Mouse (Mus musculus) mouse embryonic stem cell (cell line): ENCODE results near the gene Hoxd10.

Experiments
- in situ Hi-C, 2 experiments: fragments of 300-500 bp; cut with MboI; formaldehyde crosslinking; loops; 1 replicate in 1 of 2; 3 replicates in 1 of 2; pipeline ENCODE4 v1.14.3; 2019 to 2020; ENCODE audit warnings: low sequenced_read_pairs in 2 of 2, low pct_unique_long_range_greater_than_20kb in 1 of 2, mixed read lengths in 1 of 2; ENCODE audit not compliant: unreplicated experiment in 1 of 2

Gene Hoxd10

GRCm38 (mm10) chr2:74660421-74661375, 31.0 kb upstream of the Hoxd10 start:
- in situ Hi-C loops: loop anchor here in 1 of 2 experiments (10.0 kb wide), 2 partner anchors 366 to 596 kb away; no protein-coding TSS in a partner anchor

GRCm38 (mm10) chr2:74661685-74662084, 30.0 kb upstream of the Hoxd10 start:
- in situ Hi-C loops: loop anchor here in 1 of 2 experiments (10.0 kb wide), 2 partner anchors 367 to 597 kb away; no protein-coding TSS in a partner anchor

- in situ Hi-C loops: loop anchor here in 1 of 2 experiments (10.0 kb wide), 2 partner anchors 369 to 599 kb away; no protein-coding TSS in a partner anchor
Observed at GRCm38 (mm10) chr2:74663291-74663925, 28.3 kb upstream of the Hoxd10 start.

GRCm38 (mm10) chr2:74666411-74666810, 25.3 kb upstream of the Hoxd10 start:
- in situ Hi-C loops: loop anchor here in 1 of 2 experiments (10.0 kb wide), 2 partner anchors 372 to 602 kb away; no protein-coding TSS in a partner anchor

GRCm38 (mm10) chr2:74667191-74667841, 24.4 kb upstream of the Hoxd10 start:
- in situ Hi-C loops: loop anchor here in 1 of 2 experiments (10.0 kb wide), 2 partner anchors 373 to 603 kb away; no protein-coding TSS in a partner anchor

- in situ Hi-C loops: loop anchor here in 1 of 2 experiments (10.0 kb wide), 2 partner anchors 373 to 603 kb away; no protein-coding TSS in a partner anchor
Observed at GRCm38 (mm10) chr2:74667842-74668357, 23.8 kb upstream of the Hoxd10 start, which contains the start of gene Hoxd13. Hoxd13 (plus strand) TSS chr2:74668310.

- in situ Hi-C loops: loop anchor here in 1 of 2 experiments (10.0 kb wide), 2 partner anchors 374 to 604 kb away; no protein-coding TSS in a partner anchor
Observed at GRCm38 (mm10) chr2:74668370-74669229, 23.1 kb upstream of the Hoxd10 start.

- in situ Hi-C loops: loop anchor here in 1 of 2 experiments (10.0 kb wide), 2 partner anchors 374 to 604 kb away; no protein-coding TSS in a partner anchor
Observed at GRCm38 (mm10) chr2:74669230-74669578, 22.5 kb upstream of the Hoxd10 start.

GRCm38 (mm10) chr2:74669650-74670235, 22.0 kb upstream of the Hoxd10 start:
- in situ Hi-C loops: loop anchor here (10.0 kb wide), 3 partner anchors 375 to 1105 kb away; no protein-coding TSS in a partner anchor

- in situ Hi-C loops: loop anchor here in 1 of 2 experiments (10.0 kb wide), 1 partner anchor 1106 kb away; no protein-coding TSS in a partner anchor
Observed at GRCm38 (mm10) chr2:74670632-74671188, 21.0 kb upstream of the Hoxd10 start.

- in situ Hi-C loops: loop anchor here in 1 of 2 experiments (10.0 kb wide), 1 partner anchor 1107 kb away; no protein-coding TSS in a partner anchor
Observed at GRCm38 (mm10) chr2:74671847-74672246, 19.9 kb upstream of the Hoxd10 start.

GRCm38 (mm10) chr2:74672481-74673362, 19.0 kb upstream of the Hoxd10 start:
- in situ Hi-C loops: loop anchor here in 1 of 2 experiments (10.0 kb wide), 1 partner anchor 1108 kb away; no protein-coding TSS in a partner anchor

GRCm38 (mm10) chr2:74673835-74674425, 17.8 kb upstream of the Hoxd10 start:
- in situ Hi-C loops: loop anchor here in 1 of 2 experiments (10.0 kb wide), 1 partner anchor 1109 kb away; no protein-coding TSS in a partner anchor

GRCm38 (mm10) chr2:74674881-74675665, 16.7 kb upstream of the Hoxd10 start, which contains the start of gene Hoxd12:
Hoxd12 (plus strand) TSS chr2:74675013.
- in situ Hi-C loops: loop anchor here (10.0 to 25.0 kb wide), 2 partner anchors 912 to 1110 kb away; no protein-coding TSS in a partner anchor
